Mouse (Mus musculus): ENCODE data around the gene Hip1.

GRCm38 (mm10) chr5:135498914-135499313 is 46.0 kb downstream of the Hip1 start:
- no peak for TF ChIP-seq CTCF (IDR thresholded peaks at IDR 0.05; ENCODE audit: low read depth)
- TF ChIP-seq EP300 (IDR thresholded peaks at IDR 0.05; ENCODE audit: low read depth) = no peak

Data from heart, postnatal 0 days (tissue).